Mouse (Mus musculus): ENCODE data around the gene Atp6v0e.

Atp6v0e gene

GRCm38 (mm10) chr17:26640286-26640740 is 22.7 kb upstream of the Atp6v0e start:
- DNase-seq: no peak

- DNase-seq: no peak
Observed at GRCm38 (mm10) chr17:26643456-26643855, 19.6 kb upstream of the Atp6v0e start.

DNA sequence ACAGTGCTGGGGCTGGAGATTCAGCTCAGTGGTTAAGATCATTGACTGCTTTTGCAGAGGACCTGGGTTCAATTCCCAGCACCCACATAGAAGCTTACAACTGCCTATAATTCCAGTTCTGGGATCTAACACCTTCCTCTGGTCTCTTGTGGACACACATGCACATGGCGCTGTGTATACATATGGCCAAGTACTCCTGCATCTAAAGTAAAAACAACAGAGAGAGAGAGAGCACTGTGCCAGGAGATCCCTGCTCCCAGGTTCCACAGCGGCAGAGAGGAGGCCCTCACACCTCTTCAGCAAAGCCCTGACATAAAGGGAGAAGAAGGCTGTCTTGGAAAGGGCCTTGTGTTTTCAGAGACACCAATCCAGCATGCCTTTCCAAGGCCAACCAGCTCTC is 19.0 kb upstream of the Atp6v0e start:
- no peak for DNase-seq

- DNase-seq: no peak
Observed at GRCm38 (mm10) chr17:26644509-26645410, 18.3 kb upstream of the Atp6v0e start.

- DNase-seq: no peak
Observed at GRCm38 (mm10) chr17:26645411-26645854, 17.6 kb upstream of the Atp6v0e start.

- no peak for DNase-seq
Observed at GRCm38 (mm10) chr17:26647283-26647682, 15.7 kb upstream of the Atp6v0e start.

GRCm38 (mm10) chr17:26649565-26649964 is 13.5 kb upstream of the Atp6v0e start:
- DNase-seq: no peak

- DNase-seq: no peak
Observed at GRCm38 (mm10) chr17:26650451-26651363, 12.3 kb upstream of the Atp6v0e start.

DNA sequence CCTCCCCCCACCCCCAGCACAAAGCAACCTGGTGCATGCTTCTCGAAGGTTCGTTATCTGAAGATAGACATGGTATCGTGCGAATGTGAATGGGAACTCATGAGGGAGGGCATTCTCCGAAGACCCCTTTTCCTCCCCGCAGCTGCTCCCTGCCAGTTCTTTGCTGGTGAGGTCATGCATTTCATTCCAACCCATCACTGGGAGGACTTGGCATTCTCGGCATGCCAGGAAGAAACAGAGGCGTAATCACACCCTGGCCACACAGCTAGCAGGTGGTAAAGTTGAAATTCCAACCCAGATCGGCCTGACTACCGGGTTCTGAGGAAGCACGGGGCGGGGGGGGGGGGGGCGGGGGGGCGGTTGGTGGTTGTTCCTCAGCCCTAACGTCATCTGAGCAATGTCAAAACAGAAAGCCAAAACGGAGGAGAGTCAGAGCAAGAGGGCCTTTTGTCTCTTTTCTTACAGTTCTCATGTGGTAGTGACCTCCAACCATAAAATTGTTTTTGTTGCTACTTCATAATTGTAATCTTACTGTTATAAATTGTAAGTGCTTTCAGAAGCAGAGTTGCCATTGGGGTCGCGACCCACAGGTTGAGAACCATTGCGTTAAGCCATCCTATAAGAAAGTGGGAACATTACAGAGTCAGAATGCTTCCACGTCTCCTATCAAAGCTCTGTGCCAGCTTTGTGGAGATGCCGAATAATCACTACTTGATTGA is 4.0 kb upstream of the Atp6v0e start:
- no peak for DNase-seq

DNA sequence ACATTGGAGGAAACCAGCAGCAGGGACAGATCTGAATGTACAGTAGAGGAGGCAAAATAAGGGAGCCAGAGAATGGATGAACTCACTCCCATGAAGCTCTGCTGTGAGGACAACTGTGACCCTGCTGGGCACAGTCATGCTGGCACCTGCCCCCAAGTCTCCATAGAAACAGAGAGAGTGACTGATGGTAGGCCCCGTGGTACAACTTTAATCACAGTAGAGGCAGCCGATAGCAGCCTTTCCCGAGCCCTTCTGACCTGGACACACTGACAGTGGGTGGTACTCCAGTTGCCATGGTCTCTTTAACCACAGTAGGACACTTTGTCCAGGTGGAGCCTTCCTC is 3.5 kb upstream of the Atp6v0e start:
- no peak for DNase-seq

DNA sequence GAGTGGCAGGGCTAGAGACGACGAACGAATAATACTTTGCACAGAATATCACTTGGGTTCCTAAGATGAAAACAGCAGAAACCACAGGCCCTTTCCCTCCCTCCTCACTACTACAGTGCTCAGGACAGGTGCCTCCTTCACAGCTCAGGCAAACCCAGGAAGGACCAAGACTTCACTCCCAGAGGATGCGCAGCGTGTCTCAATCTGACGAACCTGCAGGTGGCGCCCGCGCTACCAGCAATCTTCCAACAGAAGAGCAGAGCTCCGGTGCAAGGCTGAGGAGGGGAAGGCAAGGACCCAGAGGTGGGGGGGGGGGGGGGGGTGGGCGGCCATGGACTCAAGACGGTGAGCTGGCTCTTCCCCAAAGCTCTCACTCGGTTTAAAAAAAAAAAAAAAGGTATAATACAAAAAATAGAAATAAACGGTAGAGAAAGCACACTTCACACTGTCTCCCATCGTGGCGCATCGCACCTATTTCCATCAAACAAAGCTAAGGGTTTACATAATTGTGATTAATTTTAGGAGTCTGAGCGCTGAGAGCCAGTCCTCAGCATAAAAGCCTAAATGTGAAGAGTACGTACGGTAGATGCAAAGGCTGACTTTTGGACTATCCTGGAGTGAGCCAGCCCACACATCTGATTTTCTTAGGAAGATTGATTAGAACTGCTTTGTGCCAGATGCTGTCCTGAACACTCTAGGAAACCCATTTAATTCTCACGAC is 2.7 kb upstream of the Atp6v0e start:
- DNase-seq: peak; percentile 54 to 65

GRCm38 (mm10) chr17:26662204-26662603 is 827 bp upstream of the Atp6v0e start:
- DNase-seq: no peak

DNA sequence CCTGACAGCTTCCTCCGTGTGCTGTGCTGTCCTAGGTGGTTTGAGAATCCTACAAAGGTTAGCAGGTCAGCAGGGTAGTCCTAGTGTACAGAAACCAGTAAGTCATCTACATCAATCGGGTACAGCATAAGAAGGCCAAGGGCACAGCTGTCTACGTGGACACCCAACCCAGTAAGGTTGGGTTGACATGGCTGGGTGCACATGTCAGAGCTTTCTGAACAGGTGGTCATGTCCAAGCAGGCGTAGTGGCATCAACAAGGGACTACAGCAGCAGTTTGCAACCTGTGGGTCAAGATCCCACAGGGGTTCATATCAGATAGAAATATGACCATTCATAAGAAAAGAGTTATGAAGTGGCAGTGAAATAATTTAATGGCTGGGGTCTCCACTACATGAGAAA is 2.6 kb downstream of the Atp6v0e start:
- DNase-seq: no peak

- DNase-seq: no peak
Observed at GRCm38 (mm10) chr17:26671268-26671667, 8.2 kb downstream of the Atp6v0e start.

DNA sequence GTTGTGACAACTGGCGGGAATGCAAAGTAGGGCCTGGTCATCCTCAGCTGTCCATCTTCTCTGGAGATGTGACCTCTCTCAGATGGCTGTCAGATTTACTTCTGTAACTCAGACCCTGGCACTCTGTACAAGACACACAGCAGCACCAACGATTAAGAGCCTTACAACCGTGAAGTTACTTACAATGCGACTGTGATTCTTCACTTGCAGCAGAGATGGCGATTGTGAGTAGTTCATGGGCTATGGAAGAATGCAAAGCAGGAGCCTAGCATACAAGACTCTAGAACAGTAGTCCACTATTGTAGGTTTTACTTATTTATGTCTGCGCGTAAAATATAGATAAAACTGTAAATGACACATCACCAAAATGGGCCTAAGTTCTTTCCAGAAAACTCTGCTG is 12.8 kb downstream of the Atp6v0e start:
- no peak for DNase-seq

DNA sequence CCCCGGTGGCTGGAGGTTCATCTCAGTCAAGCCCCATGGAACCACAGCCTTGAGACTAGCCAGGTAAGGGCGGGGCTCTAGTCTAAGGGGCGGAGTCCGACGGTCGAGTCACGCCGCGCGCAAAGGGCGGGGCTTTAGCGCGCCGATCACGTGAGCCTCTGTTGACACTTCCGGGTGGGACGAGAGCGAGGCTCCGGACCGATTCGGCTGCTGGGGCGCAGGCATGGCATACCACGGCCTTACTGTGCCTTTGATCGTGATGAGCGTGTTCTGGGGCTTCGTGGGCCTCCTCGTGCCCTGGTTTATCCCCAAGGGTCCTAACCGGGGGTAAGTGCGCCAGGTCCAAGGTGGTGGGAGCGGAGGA is 13.2 kb downstream of the Atp6v0e start:
- DNase-seq: peak; percentile 81 to 89

DNA sequence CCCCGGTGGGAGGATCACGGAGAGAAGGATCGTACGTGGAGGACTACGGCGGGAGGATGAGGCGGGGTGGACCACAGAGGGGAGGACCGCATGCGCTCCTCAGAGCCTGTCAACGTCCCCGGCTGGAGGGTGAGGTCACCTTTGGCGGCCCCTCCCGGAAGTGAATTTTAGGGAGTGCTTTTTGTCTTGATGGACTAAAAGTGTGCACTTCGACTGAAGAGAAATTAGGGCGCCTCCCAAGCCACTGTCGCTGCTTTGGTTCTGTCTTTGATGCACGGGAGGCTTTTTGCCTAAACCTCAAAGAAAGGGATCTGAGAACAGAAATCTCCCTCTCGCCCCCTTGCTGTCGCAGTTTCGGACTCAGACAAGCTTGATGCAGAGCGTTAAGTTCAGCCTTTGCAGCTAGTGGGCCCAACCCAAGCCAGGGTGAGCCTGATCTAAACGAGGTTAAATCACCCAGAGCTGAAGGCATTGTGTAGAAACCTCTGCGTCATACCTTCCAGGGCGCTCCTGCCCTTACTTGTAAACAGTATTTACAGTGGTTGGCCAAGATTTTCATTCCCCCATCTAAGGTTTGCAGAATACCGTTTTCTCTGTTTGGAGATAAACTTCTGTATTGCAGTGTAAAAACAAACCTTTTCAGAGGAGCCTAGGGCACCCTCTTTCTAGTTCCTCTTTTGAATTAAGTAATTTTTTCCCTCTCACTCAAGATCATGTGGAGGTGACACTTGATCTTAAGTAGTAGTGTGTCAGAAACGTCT is 13.8 kb downstream of the Atp6v0e start:
- no peak for DNase-seq

GRCm38 (mm10) chr17:26677711-26678637 is 14.9 kb downstream of the Atp6v0e start:
- no peak for DNase-seq

DNA sequence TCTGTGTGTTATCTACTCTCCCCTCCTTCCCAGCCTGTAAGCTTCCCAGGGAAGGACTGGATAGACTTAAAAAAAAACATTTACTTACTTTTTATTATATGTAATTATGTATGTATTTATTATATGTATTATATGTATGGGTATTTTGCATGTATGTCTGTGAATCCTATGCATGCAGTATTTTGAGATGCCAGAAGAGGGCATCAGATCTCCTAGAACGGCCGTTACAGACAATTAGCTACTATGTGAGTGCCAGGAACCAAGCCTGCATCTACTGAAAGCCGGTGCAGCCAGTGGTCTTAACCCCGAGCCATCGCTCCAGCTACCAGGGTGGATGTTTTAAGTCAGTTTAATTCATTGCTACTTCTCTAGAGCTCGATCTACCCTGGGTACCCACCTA is 18.2 kb downstream of the Atp6v0e start:
- no peak for DNase-seq

- DNase-seq: no peak
Observed at GRCm38 (mm10) chr17:26686334-26687000, 23.4 kb downstream of the Atp6v0e start.
